Mouse (Mus musculus) embryonic facial prominence, embryonic 11.5 days (tissue): ENCODE measurements at regions not wholly inside any gene's neighbourhood (a gene's known extent, or its start where the extent isn't known, plus 50 kb on each side); places are given as distances from the start of the nearest gene placed in this dataset.

Experiments
- ATAC-seq: fragments of 200-750 bp; cut with Nextera tagmentation; replicated peaks from 2 replicates; pipeline ENCODE4 v1.8.0; 2017; ENCODE audit warnings: low read depth; ENCODE audit not compliant: insufficient number of reproducible peaks, low FRiP score, low TSS enrichment
- DNase-seq: peaks from one replicate; pipeline ENCODE4 v3.0.0-alpha.2; 2015; ENCODE audit warnings: low spot score
- H3K27ac ChIP-seq: fragments of 300-500 bp; sonication (generic); replicated peaks from 2 replicates; pipeline ENCODE4 v1.5.1; 2014; ENCODE audit warnings: mild to moderate bottlenecking, low read depth, low read length, control low read depth
- H3K27me3 ChIP-seq: fragments of 300-500 bp; sonication (generic); 2 replicates; pipeline ENCODE4 v1.6.1; 2014; ENCODE audit warnings: mild to moderate bottlenecking, low read length, moderate library complexity, mixed read lengths; ENCODE audit not compliant: control insufficient read depth, insufficient read depth
- H3K36me3 ChIP-seq: fragments of 300-500 bp; sonication (generic); replicated peaks from 2 replicates; pipeline ENCODE4 v1.6.1; 2014; ENCODE audit warnings: low read depth, mild to moderate bottlenecking, low read length, moderate library complexity, mixed read lengths; ENCODE audit not compliant: control insufficient read depth, insufficient read depth
- H3K4me1 ChIP-seq: fragments of 300-500 bp; sonication (generic); 2 replicates; pipeline ENCODE4 v1.6.1; 2014; ENCODE audit warnings: low read length, mixed read lengths; ENCODE audit not compliant: control insufficient read depth, insufficient read depth
- H3K4me2 ChIP-seq: fragments of 300-500 bp; sonication (generic); 2 replicates; pipeline ENCODE4 v1.6.1; 2014; ENCODE audit warnings: low read depth, mild to moderate bottlenecking, control low read depth, low read length, moderate library complexity
- H3K4me3 ChIP-seq: fragments of 300-500 bp; sonication (generic); 2 replicates; pipeline ENCODE4 v1.5.1; 2014; ENCODE audit warnings: low read depth, low read length, control low read depth
- H3K9ac ChIP-seq: fragments of 300-500 bp; sonication (generic); replicated peaks from 2 replicates; pipeline ENCODE4 v1.6.1; 2014; ENCODE audit warnings: mild to moderate bottlenecking, control low read depth, low read length
- H3K9me3 ChIP-seq: fragments of 300-500 bp; sonication (generic); replicated peaks from 2 replicates; pipeline ENCODE4 v1.6.1; 2016; ENCODE audit warnings: mild to moderate bottlenecking, low read length, inconsistent platforms, mixed read lengths; ENCODE audit not compliant: control insufficient read depth
- WGBS: fragments of 180-500 bp; shearing (Covaris S2); extraction: QIAGEN DNeasy Blood & Tissue Kit; methylation state at CpG from one replicate; pipeline ENCODE4 v1.1.7; 2014; 5-methylcytosine and 5-hydroxymethylcytosine counted together

GRCm38 (mm10) chr15:97507656-97508306 lies 197.8 kb downstream of the Rpap3 start:
- no peak overlapping the region for H3K9ac ChIP-seq
- H3K9me3 ChIP-seq, result no peaks in the 10 kb centered on the region
- H3K27me3 ChIP-seq, result no peaks in the 10 kb centered on the region
- no peak overlapping the region for H3K27ac ChIP-seq
- no peak overlapping the region for H3K4me3 ChIP-seq
- no peaks in the 10 kb centered on the region for H3K4me1 ChIP-seq
- H3K4me2 ChIP-seq, result no peak overlapping the region
- no peak for ATAC-seq
- WGBS, result 93% methylated on average over 16 of the region's 16 CpGs
- no peak for DNase-seq
- no peaks in the 10 kb centered on the region for H3K36me3 ChIP-seq

GRCm38 (mm10) chr15:97507176-97507575 lies 198.4 kb downstream of the Rpap3 start:
- no peak overlapping the region for H3K9ac ChIP-seq
- WGBS, result 87% methylated on average over 11 of the region's 11 CpGs
- DNase-seq (no peak), ATAC-seq (no peak)
- H3K36me3 ChIP-seq, result no peaks in the 10 kb centered on the region
- H3K9me3 ChIP-seq, result no peaks in the 10 kb centered on the region
- no peak overlapping the region for H3K27ac ChIP-seq
- no peaks in the 10 kb centered on the region for H3K4me1 ChIP-seq
- H3K4me3 ChIP-seq, result no peak overlapping the region
- H3K27me3 ChIP-seq, result no peaks in the 10 kb centered on the region
- H3K4me2 ChIP-seq, result no peak overlapping the region

DNA sequence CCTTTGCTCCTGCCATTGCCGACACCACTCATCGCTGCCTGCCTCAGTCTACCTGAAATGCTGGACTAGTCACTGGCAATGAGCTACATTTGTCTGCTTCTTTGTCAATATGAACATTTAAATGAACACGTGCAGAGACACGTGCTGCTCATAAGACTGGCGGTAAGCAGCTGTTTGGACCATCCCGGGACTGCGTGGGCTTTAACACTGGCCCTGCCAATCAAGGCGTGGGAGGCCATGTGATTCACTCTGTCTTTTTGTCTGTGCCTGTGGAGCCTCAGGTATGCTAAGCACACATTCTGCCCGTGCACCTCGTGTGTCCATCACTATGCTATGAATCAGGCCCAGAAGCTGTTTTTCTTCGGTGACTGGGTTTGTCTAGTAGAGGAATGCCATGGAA lies 199.9 kb downstream of the Rpap3 start:
- no peak overlapping the region for H3K4me3 ChIP-seq
- no peaks in the 10 kb centered on the region for H3K36me3 ChIP-seq
- no peak overlapping the region for H3K27ac ChIP-seq
- H3K9me3 ChIP-seq, result no peaks in the 10 kb centered on the region
- H3K27me3 ChIP-seq, result no peaks in the 10 kb centered on the region
- no peak overlapping the region for H3K9ac ChIP-seq
- ATAC-seq (no peak), DNase-seq (no peak)
- H3K4me1 ChIP-seq, result no peaks in the 10 kb centered on the region
- no peak overlapping the region for H3K4me2 ChIP-seq
- WGBS, result 86% methylated on average over 11 of the region's 11 CpGs

DNA sequence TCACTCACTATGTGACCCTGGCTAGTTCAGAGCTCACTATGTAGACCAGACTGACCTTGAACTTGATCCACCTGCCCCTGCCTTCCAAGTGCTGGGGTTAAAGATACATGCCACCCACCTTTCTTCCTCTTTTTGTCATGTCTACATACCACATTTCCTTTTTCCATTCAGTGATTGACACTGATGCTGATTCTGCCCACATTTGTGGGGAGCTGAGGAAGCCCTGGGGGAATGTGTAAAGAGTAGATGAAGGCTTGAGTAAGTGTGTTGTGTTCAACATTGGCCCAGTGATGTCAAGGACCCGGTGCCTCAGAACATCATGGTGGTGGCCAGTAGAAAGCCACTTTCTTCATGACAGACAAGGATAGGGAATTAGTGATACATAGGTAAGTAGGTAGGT lies 201.3 kb downstream of the Rpap3 start:
- no peak for ATAC-seq
- Histone ChIP-seq H3K4me3 (no peak overlapping the region), H3K27me3 (no peaks in the 10 kb centered on the region), H3K36me3 (no peaks in the 10 kb centered on the region), H3K4me1 (no peaks in the 10 kb centered on the region), H3K9ac (no peak overlapping the region), H3K4me2 (no peak overlapping the region), H3K9me3 (no peaks in the 10 kb centered on the region), H3K27ac (no peak overlapping the region)
- DNase-seq, result no peak
- 95% methylated on average over 1 of the region's 1 CpGs for WGBS

DNA sequence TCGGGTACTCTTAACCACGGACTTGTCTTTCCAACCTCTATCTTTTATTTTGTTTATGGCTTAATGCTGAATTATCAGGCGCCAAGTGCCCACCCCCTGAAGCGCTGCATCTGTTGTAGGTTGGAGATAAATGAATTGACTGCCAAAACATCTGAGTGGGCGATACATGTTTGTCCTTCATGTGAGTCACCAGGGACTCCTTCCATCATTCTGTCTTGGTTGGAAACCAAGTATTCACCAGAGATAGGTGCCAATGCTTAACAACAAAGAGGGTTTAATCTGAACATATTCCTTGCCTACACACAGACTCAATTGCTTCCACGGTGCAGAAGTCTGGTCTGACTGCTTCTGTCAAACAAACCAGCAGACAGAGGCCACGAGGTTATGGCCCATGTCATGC lies 203.6 kb downstream of the Rpap3 start:
- Histone ChIP-seq H3K36me3 (no peaks in the 10 kb centered on the region), H3K4me1 (no peaks in the 10 kb centered on the region), H3K4me3 (no peak overlapping the region), H3K27me3 (no peaks in the 10 kb centered on the region), H3K27ac (no peak overlapping the region), H3K4me2 (no peak overlapping the region), H3K9me3 (no peaks in the 10 kb centered on the region), H3K9ac (no peak overlapping the region)
- DNase-seq (no peak), ATAC-seq (no peak)
- 88% methylated on average over 7 of the region's 7 CpGs for WGBS

- H3K4me3 ChIP-seq, result no peak overlapping the region
- H3K27ac ChIP-seq, result no peak overlapping the region
- WGBS, result 92% methylated on average over 9 of the region's 9 CpGs
- H3K9ac ChIP-seq, result no peak overlapping the region
- no peaks in the 10 kb centered on the region for H3K4me1 ChIP-seq
- DNase-seq (no peak), ATAC-seq (no peak)
- H3K27me3 ChIP-seq, result no peaks in the 10 kb centered on the region
- no peaks in the 10 kb centered on the region for H3K9me3 ChIP-seq
- H3K36me3 ChIP-seq, result no peaks in the 10 kb centered on the region
- H3K4me2 ChIP-seq, result no peak overlapping the region
These were observed 204.2 kb downstream of the Rpap3 start for GRCm38 (mm10) chr15:97501420-97501819.

DNA sequence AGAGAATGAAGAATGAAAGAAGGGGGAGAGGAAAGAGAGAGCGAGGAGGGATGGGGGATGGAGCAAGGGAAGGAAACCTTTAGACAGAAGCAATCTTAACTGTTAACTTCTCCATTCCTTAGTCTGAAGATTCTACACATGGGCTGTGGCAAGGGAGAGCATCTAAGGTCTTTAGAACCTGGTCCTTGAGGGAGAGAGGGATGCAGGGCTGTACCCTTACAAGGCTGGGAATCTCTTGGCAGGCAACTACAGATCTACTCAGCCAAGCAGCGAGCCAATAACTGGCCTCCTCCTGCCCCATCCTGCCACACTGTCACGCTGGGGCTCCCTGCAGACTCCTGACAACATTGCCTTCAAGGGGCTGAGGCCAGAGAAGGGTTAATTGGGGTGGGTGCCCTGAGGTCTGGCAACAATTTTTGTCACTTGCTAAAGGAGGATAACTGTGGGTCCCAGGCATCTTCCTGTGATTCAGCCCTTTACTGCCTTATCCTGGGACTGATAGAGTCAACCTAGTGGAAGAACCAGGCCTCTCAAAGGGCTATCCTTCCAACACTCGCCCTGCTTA lies 205.7 kb downstream of the Rpap3 start:
- Histone ChIP-seq H3K4me3 (no peak overlapping the region), H3K9me3 (no peaks in the 10 kb centered on the region), H3K27me3 (no peaks in the 10 kb centered on the region), H3K9ac (no peak overlapping the region), H3K4me1 (no peaks in the 10 kb centered on the region), H3K4me2 (no peak overlapping the region), H3K27ac (no peak overlapping the region), H3K36me3 (no peaks in the 10 kb centered on the region)
- ATAC-seq, result no peak
- no peak for DNase-seq
- WGBS, result 67% methylated on average over 4 of the region's 4 CpGs

GRCm38 (mm10) chr15:97499240-97499639 lies 206.4 kb downstream of the Rpap3 start:
- WGBS, result 77% methylated on average over 5 of the region's 5 CpGs
- H3K27me3 ChIP-seq, result no peaks in the 10 kb centered on the region
- ATAC-seq (no peak), DNase-seq (no peak)
- H3K4me1 ChIP-seq, result no peaks in the 10 kb centered on the region
- H3K4me2 ChIP-seq, result no peak overlapping the region
- no peaks in the 10 kb centered on the region for H3K9me3 ChIP-seq
- H3K9ac ChIP-seq, result no peak overlapping the region
- H3K4me3 ChIP-seq, result no peak overlapping the region
- H3K36me3 ChIP-seq, result no peaks in the 10 kb centered on the region
- no peak overlapping the region for H3K27ac ChIP-seq
